Mouse (Mus musculus): ENCODE data around the gene Tbcb. TPM values are rescaled to one million over a fixed set of nuclear protein-coding genes. Genes with fewer than 3 reads are reported as not detected.

The Tbcb gene
- 134 TPM for polyA plus RNA-seq (2017; shearing (Covaris generic))

GRCm38 (mm10) chr7:30231669-30232454 is at the start of gene Tbcb, which contains the start of gene Polr2i:
Gene Tbcb, minus strand, starts transcription at chr7:30232272.
Gene Polr2i, plus strand, starts transcription at chr7:30231948.

GRCm38 (mm10) chr7:30279951-30280669 is 48.0 kb upstream of the Tbcb start, which contains the start of the genes Thap8 and Wdr62:
Gene Thap8, plus strand, starts transcription at chr7:30280094.
Gene Wdr62, minus strand, starts transcription at chr7:30280419.

GRCm38 (mm10) chr7:30235625-30236024 is 3.6 kb upstream of the Tbcb start, which contains the start of gene Ovol3:
Gene Ovol3, minus strand, starts transcription at chr7:30235725.

GRCm38 (mm10) chr7:30198481-30198971 is 33.5 kb downstream of the Tbcb start, which contains the start of gene Capns1:
Gene Capns1, minus strand, starts transcription at chr7:30198811.

GRCm38 (mm10) chr7:30183879-30184289 is 48.2 kb downstream of the Tbcb start, which contains the start of gene Cox7a1:
Gene Cox7a1, plus strand, starts transcription at chr7:30184144.

Other genes with a start within 250 kb of the Tbcb start
- 6.3 TPM for gene Zfp568, start 248.3 kb downstream of the Tbcb start, polyA plus RNA-seq (2017; shearing (Covaris generic))
- 7.1 TPM for gene Zfp14, start 180.9 kb downstream of the Tbcb start, polyA plus RNA-seq (2017; shearing (Covaris generic))
- 13.1 TPM for gene Zfp82, start 159.4 kb downstream of the Tbcb start, polyA plus RNA-seq (2017; shearing (Covaris generic))
- gene Gm26920, start 141.9 kb downstream of the Tbcb start, polyA plus RNA-seq (2017; shearing (Covaris generic)), result 2.0 TPM
- gene Zfp566, start 141.7 kb downstream of the Tbcb start, polyA plus RNA-seq (2017; shearing (Covaris generic)), result 14.8 TPM
- 95.2 TPM for gene Zfp260, start 137.5 kb downstream of the Tbcb start, polyA plus RNA-seq (2017; shearing (Covaris generic))
- gene Zfp382, start 110.3 kb downstream of the Tbcb start, polyA plus RNA-seq (2017; shearing (Covaris generic)), result 15.8 TPM
- 33.9 TPM for gene Zfp146, start 62.5 kb downstream of the Tbcb start, polyA plus RNA-seq (2017; shearing (Covaris generic))
- gene Cox7a1, start 48.1 kb downstream of the Tbcb start, polyA plus RNA-seq (2017; shearing (Covaris generic)), result 1.5 TPM
- 74.4 TPM for gene Capns1, start 33.5 kb downstream of the Tbcb start, polyA plus RNA-seq (2017; shearing (Covaris generic))
- gene Polr2i, start 324 bp downstream of the Tbcb start, polyA plus RNA-seq (2017; shearing (Covaris generic)), result 69.2 TPM
- not detected for gene Ovol3, start 3.5 kb upstream of the Tbcb start, polyA plus RNA-seq (2017; shearing (Covaris generic))
- 0.69 TPM for gene Thap8, start 47.8 kb upstream of the Tbcb start, polyA plus RNA-seq (2017; shearing (Covaris generic))
- gene Wdr62, start 48.1 kb upstream of the Tbcb start, polyA plus RNA-seq (2017; shearing (Covaris generic)), result 5.3 TPM
- 4.2 TPM for gene Clip3, start 59.5 kb upstream of the Tbcb start, polyA plus RNA-seq (2017; shearing (Covaris generic))
- 157 TPM for gene Alkbh6, start 76.4 kb upstream of the Tbcb start, polyA plus RNA-seq (2017; shearing (Covaris generic))
- 13.5 TPM for gene Syne4, start 82.5 kb upstream of the Tbcb start, polyA plus RNA-seq (2017; shearing (Covaris generic))
- gene E130208F15Rik, start 89.5 kb upstream of the Tbcb start, polyA plus RNA-seq (2017; shearing (Covaris generic)), result not detected
- 7.4 TPM for gene Sdhaf1, start 91.6 kb upstream of the Tbcb start, polyA plus RNA-seq (2017; shearing (Covaris generic))
- gene Lrfn3, start 130.5 kb upstream of the Tbcb start, polyA plus RNA-seq (2017; shearing (Covaris generic)), result not detected
- gene Tyrobp, start 181.5 kb upstream of the Tbcb start, polyA plus RNA-seq (2017; shearing (Covaris generic)), result 7.0 TPM
- 514 TPM for gene Hcst, start 187.6 kb upstream of the Tbcb start, polyA plus RNA-seq (2017; shearing (Covaris generic))
- 102 TPM for gene Nfkbid, start 189.5 kb upstream of the Tbcb start, polyA plus RNA-seq (2017; shearing (Covaris generic))
- 3.1 TPM for gene Aplp1, start 213.3 kb upstream of the Tbcb start, polyA plus RNA-seq (2017; shearing (Covaris generic))
- not detected for gene Kirrel2, start 225.4 kb upstream of the Tbcb start, polyA plus RNA-seq (2017; shearing (Covaris generic))
- not detected for gene Nphs1, start 226.0 kb upstream of the Tbcb start, polyA plus RNA-seq (2017; shearing (Covaris generic))

Measured in CD4-positive, CD25-positive, alpha-beta regulatory T cell, adult 9 weeks (primary cell).